Mouse (Mus musculus) olfactory bulb, adult 2 months (tissue): ENCODE results near the gene Btbd9. TPM values are rescaled to one million over a fixed set of nuclear protein-coding genes. Genes with fewer than 3 reads are reported as not detected.

Experiments
- H3K27ac ChIP-seq: fragments of 200-500 bp; 2 replicates; pipeline ENCODE4 v1.5.1; 2012; ENCODE audit warnings: low read depth, low read length; ENCODE audit not compliant: insufficient read depth
- H3K4me1 ChIP-seq: fragments of 200-500 bp; 2 replicates; pipeline ENCODE4 v1.6.1; 2012; ENCODE audit warnings: low read length; ENCODE audit not compliant: control insufficient read depth, insufficient read depth
- H3K4me3 ChIP-seq: fragments of 200-500 bp; 2 replicates; pipeline ENCODE4 v1.5.1; 2012; ENCODE audit warnings: mild to moderate bottlenecking, low read depth, low read length, moderate library complexity; ENCODE audit not compliant: insufficient read depth
- CTCF ChIP-seq: fragments of 200-500 bp; IDR thresholded peaks from 2 replicates; pipeline ENCODE4 v1.5.1; 2012; ENCODE audit warnings: low read depth, mild to moderate bottlenecking, low read length, moderate library complexity; ENCODE audit not compliant: insufficient read depth
- POLR2A ChIP-seq: fragments of 200-500 bp; IDR thresholded peaks from 2 replicates; pipeline ENCODE4 v1.6.1; 2012; ENCODE audit warnings: mild to moderate bottlenecking, low read depth, low read length, moderate library complexity; ENCODE audit not compliant: insufficient read depth
- WGBS: fragments of 180-500 bp; shearing (Covaris S2); methylation state at CpG from one replicate; pipeline ENCODE4 v1.1.7; 2018; 5-methylcytosine and 5-hydroxymethylcytosine counted together
- polyA plus RNA-seq: library from polyadenylated mRNA; stranded (reverse); fragments of >200 nt; gene quantifications from 2 replicates; pipeline ENCODE4 v1.2.4, GENCODE M21; 2012; ENCODE audit warnings: low replicate concordance; ENCODE audit not compliant: missing spikeins, insufficient read depth, insufficient read length

Gene Btbd9
- polyA plus RNA-seq, 1 experiment: not detected

DNA sequence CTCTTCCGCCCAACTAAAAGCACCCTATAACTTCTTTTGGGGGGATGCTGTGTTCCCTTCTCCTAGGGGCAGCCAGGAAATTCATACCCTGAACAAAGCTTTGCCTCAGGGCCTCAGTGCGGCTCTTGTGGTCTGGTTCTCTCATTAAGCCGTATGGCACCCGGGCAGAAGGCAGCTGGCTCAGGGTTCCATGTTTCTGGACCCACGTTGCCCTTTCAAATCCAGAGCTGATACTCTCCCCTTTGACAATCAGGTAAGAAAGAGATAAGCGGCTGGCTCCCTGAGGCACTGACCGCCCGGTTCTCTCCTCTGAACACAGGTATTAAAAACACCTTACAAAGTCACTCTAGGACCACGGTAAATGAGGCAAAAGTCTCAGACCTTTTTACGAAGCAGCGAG lies 29.9 kb upstream of the Btbd9 start:
- peaks cover 6% of the 10 kb centered on the region; the same call in 1 of the 2 replicates for H3K4me1 ChIP-seq
- no peak overlapping the region for H3K27ac ChIP-seq
- no peak overlapping the region for H3K4me3 ChIP-seq
- no peak for TF ChIP-seq CTCF
- no peak for TF ChIP-seq POLR2A
- 87% methylated on average over 11 of the region's 11 CpGs for WGBS

DNA sequence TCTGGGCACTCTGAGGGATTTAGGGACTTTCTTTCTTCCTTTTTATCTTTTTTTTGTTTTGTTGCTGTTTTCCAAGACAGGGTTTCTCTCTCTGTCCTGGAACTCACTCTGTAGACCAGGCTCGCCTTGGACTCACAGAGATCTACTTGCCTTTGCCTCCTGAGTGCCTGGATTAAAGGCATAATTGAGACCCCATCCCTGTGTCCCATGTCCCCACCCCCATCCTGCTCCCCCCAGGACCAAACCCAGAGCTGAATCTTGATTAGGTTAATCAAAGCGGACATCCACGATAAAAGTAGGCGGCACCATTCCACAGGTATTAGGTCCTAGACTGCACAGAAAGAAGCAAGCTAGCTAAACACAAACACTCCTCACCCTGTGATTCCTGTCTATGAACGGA lies 28.7 kb upstream of the Btbd9 start:
- Histone ChIP-seq H3K27ac (no peak overlapping the region), H3K4me3 (no peak overlapping the region), H3K4me1 (peaks cover 6% of the 10 kb centered on the region; the same call in 1 of the 2 replicates)
- WGBS: 92% methylated on average over 5 of the region's 5 CpGs
- no peak for TF ChIP-seq POLR2A
- no peak for TF ChIP-seq CTCF

DNA sequence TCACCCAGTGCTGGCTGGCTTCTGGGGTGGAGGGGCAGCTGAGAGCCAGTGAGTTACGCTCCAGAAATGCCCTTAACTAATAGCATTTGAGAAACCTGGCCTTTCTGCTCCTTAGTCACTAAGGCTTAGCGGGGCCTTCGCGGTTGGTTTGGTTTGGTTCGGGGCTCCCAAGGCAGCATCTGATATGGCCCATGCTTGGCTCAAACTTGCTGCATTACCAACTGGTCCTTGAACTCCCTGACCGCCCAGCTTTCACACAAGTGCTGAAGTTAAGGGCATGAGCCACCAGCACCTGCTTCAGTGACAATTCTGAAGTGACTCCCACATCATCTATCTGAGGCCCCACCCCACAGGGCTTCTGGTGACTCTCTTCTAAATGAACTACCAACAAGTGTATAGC lies 28.0 kb upstream of the Btbd9 start:
- TF ChIP-seq POLR2A: no peak
- no peak for TF ChIP-seq CTCF
- peaks cover 4% of the 10 kb centered on the region; the same call in 1 of the 2 replicates for H3K4me1 ChIP-seq
- no peak overlapping the region for H3K27ac ChIP-seq
- H3K4me3 ChIP-seq: no peak overlapping the region
- 92% methylated on average over 6 of the region's 6 CpGs for WGBS

DNA sequence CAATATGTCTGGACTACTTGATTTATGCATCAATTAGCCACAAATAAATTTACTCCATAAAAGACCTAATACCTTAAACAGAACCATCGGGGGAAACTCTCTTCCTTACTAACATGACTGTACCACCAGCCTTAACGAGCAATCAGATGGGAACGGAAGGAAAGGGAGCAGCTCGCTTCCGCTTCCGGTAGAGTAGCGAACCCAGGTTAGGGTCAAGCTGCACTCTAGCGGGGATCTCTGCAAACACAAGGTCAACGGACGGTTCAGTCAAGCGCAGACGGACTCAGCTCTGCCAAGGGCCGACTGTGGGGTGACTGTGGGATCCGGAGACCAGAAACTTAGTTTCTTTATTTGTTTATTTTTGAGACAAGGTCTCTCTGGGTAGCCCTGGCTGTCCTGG lies 25.9 kb upstream of the Btbd9 start:
- TF ChIP-seq CTCF: no peak
- TF ChIP-seq POLR2A: no peak
- Histone ChIP-seq H3K4me1 (no peaks in the 10 kb centered on the region), H3K4me3 (no peak overlapping the region), H3K27ac (no peak overlapping the region)
- WGBS: 93% methylated on average over 14 of the region's 14 CpGs

DNA sequence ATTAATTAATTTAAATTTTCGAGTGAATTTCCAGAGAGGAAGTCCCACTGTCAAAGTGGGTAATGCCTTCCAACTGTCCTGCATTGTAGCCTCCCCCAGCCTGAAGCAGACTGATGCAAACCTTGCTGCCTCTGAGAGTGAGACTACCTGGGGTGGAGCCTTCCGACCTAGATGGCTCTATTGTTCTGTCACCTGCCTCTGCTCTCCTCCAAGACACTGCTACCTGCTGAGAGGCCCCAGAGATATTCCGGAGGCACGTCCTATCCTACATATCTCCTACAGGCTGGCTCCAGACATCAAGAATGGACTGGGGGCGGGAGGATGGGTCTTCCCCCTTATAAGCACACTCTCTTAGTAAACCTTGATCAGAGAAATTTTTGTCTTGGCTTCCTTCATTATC lies 22.0 kb upstream of the Btbd9 start:
- Histone ChIP-seq H3K4me3 (no peak overlapping the region), H3K4me1 (no peaks in the 10 kb centered on the region), H3K27ac (no peak overlapping the region)
- TF ChIP-seq CTCF (no peak), POLR2A (no peak)
- 87% methylated on average over 5 of the region's 5 CpGs for WGBS

DNA sequence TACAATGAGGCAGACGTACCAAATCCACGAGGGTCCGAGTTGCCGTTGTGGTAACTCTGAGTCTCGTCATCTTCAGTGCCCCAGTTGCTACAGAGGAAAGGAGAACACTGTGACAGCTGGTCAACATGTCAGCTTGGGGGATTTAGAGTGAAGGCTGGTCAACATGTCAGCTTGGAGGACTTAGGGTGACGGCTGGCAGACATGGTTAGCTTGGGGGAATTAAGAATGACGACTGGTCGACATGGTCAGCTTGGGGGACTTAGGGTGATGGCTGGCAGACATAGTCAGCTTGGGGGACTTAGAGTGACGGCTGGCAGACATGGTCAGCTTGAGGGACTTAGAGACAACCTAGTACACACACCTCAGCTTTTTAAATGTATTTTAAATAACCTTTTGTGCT lies 21.5 kb upstream of the Btbd9 start:
- TF ChIP-seq POLR2A: no peak
- TF ChIP-seq CTCF: no peak
- 95% methylated on average over 9 of the region's 9 CpGs for WGBS
- Histone ChIP-seq H3K4me1 (no peaks in the 10 kb centered on the region), H3K27ac (no peak overlapping the region), H3K4me3 (no peak overlapping the region)

DNA sequence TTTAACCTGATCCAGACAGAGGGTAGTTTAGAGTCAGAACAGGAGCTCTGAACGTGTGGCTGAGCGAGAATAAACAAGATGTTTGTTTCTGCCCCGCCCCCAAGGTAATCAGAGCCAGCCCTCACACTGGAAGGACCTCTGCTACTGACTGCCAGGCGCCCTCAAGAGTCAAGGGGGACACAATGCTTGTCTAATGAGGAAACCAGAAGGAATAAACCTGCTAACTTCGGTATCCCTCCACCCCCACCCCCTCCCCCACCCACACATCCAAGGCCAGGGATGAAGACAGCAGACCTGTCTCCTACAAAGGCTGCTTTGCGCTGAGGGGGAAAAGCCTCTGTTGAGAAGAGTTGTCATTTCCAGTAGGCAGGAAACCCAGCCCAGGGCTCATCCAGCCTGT lies 18.6 kb upstream of the Btbd9 start:
- no peak for TF ChIP-seq POLR2A
- no peak for TF ChIP-seq CTCF
- Histone ChIP-seq H3K4me3 (no peak overlapping the region), H3K4me1 (peaks cover 2% of the 10 kb centered on the region; the same call in 1 of the 2 replicates), H3K27ac (no peak overlapping the region)
- WGBS: 56% methylated on average over 6 of the region's 6 CpGs

DNA sequence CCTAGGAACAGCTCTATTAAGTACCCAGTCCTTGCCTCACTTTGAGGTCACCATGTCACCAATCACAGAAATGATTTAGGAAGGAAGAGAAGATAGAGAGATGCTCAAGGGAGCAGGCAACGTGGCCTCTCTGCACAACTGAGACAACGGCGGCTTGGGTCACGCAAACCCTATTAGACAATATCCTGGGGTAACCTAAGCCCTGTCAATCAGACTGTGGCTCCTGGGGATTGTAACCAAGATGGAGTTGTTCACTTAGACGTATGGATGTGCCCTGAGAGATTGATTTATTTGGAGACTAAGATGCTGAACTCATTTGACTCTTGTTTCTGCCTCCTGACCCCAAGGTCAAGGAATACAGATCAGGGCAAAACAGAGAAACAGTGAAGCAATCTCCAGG lies 18.1 kb upstream of the Btbd9 start:
- WGBS: 64% methylated on average over 5 of the region's 5 CpGs
- Histone ChIP-seq H3K4me3 (no peak overlapping the region), H3K27ac (no peak overlapping the region), H3K4me1 (peaks cover 2% of the 10 kb centered on the region; the same call in 1 of the 2 replicates)
- TF ChIP-seq POLR2A: no peak

DNA sequence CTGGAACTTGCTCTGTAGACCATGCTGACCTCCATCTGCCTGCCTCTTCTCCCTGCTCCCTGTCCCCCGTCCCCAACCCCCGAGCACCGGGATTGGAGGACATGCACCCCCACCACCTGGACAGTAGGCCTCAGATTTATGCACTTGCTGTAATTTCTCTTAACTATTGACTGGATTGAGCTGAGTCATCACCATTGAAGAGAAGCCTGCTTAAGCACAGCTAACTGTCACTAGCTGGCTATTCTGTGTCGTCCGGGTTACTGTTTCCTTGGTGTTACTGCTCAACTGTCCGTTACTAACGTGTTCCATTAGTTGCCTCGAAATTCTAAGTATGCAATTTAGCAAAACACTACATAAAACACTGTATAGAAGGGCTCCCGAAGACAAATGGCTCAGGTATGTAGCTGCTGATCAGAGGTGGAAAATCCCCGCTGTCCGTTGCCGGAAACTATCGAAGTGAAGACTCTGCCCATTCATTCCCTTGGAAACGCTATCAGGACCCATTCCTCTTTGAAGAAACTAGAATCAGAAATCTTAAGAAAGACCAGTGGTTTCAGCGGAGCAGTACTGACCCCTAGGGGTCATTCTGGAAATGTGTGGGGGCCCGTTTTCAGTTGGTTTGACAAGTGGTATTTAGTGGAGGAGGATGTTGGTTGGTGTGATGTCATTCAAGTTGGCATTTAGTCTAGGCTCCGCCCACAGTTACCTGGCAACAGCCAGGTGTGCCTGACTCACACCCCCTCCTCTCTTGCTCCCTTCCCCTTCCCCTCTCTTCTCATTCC lies 14.3 kb upstream of the Btbd9 start:
- 34% methylated on average over 17 of the region's 17 CpGs for WGBS
- Histone ChIP-seq H3K27ac (no peak overlapping the region), H3K4me3 (no peak overlapping the region), H3K4me1 (peaks cover 2% of the 10 kb centered on the region; the same call in 1 of the 2 replicates)
- no peak for TF ChIP-seq CTCF
